Mouse (Mus musculus) heart, embryonic 12.5 days (tissue): Measurements from ENCODE around the gene Wfs1. TPM values are rescaled to one million over a fixed set of nuclear protein-coding genes. Genes with fewer than 3 reads are reported as not detected.
A peak's percentile ranks its signal among the peaks of the same experiment; 100 is the strongest.
"Not testable (repeated sequence)": the region's sequence is repeated elsewhere in the genome, so short reads cannot be mapped to it uniquely, and the experiment has no call there.

Source experiments
- ATAC-seq: fragments of 200-750 bp; cut with Nextera tagmentation; 2 replicates; pipeline ENCODE4 v1.8.0; 2017; ENCODE audit warnings: moderate TSS enrichment, moderate library complexity; ENCODE audit not compliant: insufficient number of reproducible peaks, low FRiP score
- H3K27ac ChIP-seq: fragments of 300-500 bp; sonication (generic); 2 replicates; pipeline ENCODE4 v1.5.1; 2016; ENCODE audit warnings: mild to moderate bottlenecking, moderate library complexity; ENCODE audit not compliant: poor library complexity, severe bottlenecking
- H3K27me3 ChIP-seq: fragments of 300-500 bp; sonication (generic); replicated peaks from 2 replicates; pipeline ENCODE4 v1.6.1; 2016; ENCODE audit warnings: mild to moderate bottlenecking, moderate library complexity
- H3K36me3 ChIP-seq: fragments of 300-500 bp; sonication (generic); 2 replicates; pipeline ENCODE4 v1.6.1; 2016; ENCODE audit warnings: mild to moderate bottlenecking, moderate library complexity
- H3K4me1 ChIP-seq: fragments of 300-500 bp; sonication (generic); replicated peaks from 2 replicates; pipeline ENCODE4 v1.6.1; 2016; ENCODE audit warnings: mild to moderate bottlenecking
- H3K4me2 ChIP-seq: fragments of 300-500 bp; sonication (generic); 2 replicates; pipeline ENCODE4 v1.6.1; 2016; ENCODE audit warnings: mild to moderate bottlenecking, moderate library complexity
- H3K4me3 ChIP-seq: fragments of 300-500 bp; sonication (generic); 2 replicates; pipeline ENCODE4 v1.5.1; 2016; ENCODE audit warnings: mild to moderate bottlenecking
- H3K9ac ChIP-seq: fragments of 300-500 bp; sonication (generic); 2 replicates; pipeline ENCODE4 v1.6.1; 2016; ENCODE audit warnings: mild to moderate bottlenecking, moderate library complexity
- H3K9me3 ChIP-seq: fragments of 300-500 bp; sonication (generic); replicated peaks from 2 replicates; pipeline ENCODE4 v1.6.1; 2016; ENCODE audit warnings: mild to moderate bottlenecking, moderate library complexity
- WGBS: fragments of 180-500 bp; shearing (Covaris S2); methylation state at CpG from one replicate; pipeline ENCODE4 v1.1.7; 2016; 5-methylcytosine and 5-hydroxymethylcytosine counted together
- polyA plus RNA-seq: library from polyadenylated mRNA; unstranded; fragments of >200 nt; fragmentation: Nextera tagmentation; extraction: Ambion mirVana; gene quantifications from 2 replicates; pipeline ENCODE4 v1.2.1, GENCODE M21; 2016

The Wfs1 gene
- polyA plus RNA-seq, 1 experiment from 2014 or later, result 32.0 TPM

DNA sequence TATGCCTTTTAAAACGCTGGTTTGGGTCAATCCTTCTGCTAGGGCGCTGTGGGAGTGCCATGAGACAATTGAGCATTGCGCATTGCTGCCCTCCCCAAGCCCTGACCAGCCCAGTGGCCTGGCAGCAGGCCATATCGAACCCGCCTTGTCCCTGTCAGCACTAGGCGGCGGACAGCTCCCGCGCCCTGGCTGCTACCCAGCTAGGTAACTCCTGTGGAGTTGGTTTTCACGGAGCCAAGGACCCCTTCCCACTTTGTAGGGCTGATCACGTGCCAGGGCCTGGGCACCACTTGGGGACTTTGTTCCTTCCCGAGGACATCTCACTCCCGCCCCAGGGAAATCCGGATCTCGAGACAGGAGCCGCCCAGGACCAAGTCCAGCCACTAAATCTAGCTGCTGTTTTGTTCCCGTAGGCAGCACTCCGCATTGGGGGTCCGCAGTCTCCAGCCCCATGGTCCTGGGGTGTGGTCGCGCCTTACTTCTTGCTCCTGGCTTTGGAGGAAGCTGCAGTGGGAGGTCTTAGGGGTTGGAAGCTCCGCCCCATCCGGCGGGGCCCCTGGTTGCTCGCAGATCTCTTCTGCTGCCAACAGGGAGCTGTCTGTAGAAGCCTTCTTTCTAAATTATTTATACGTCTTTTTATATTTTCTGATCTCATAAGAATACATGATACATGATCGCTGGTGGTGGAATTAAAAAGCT lies 26.8 kb upstream of the Wfs1 start:
- no peak overlapping the region for H3K4me3 ChIP-seq
- WGBS, result 8% methylated on average over 27 of the region's 27 CpGs
- no peak overlapping the region for H3K9ac ChIP-seq
- no peak overlapping the region for H3K27ac ChIP-seq
- H3K9me3 ChIP-seq, result no peaks in the 10 kb centered on the region
- ATAC-seq, result no peak
- peaks cover 29% of the 10 kb centered on the region for H3K27me3 ChIP-seq
- no peaks in the 10 kb centered on the region for H3K36me3 ChIP-seq
- no peaks in the 10 kb centered on the region for H3K4me1 ChIP-seq
- no peak overlapping the region for H3K4me2 ChIP-seq

DNA sequence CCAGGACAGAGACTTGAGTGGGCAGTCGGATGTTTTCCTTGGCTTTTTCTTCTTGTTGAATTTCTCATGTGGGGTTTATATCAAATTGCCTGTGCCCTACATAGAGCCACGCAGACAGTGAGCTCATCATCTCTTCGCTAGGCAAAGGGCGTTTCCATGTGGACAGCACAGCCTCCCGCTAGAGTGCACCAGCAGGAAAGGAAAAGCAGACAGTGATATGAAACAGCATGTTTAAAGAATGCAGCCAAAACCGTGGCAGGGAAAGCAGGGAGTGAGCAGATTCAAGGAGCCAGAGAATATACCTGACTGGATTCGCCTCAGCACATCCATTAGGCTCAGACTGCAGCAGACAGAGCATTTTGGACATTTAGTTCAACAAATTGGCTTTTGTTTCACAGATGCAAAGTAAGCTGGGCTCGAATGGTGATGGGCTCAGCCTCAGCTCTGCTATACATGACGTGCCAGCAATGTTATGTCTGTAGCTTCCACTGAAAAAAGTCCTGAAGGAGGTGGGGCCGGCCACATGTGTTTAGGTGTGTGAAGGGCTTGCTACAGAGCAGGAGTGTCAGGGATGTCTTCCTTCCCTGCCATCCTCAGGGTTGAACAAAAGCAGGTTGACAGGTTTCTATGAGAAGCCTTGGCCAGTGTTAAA lies 21.8 kb upstream of the Wfs1 start:
- peaks cover 8% of the 10 kb centered on the region for H3K9me3 ChIP-seq
- H3K27ac ChIP-seq, result no peak overlapping the region
- no peaks in the 10 kb centered on the region for H3K36me3 ChIP-seq
- H3K4me1 ChIP-seq, result no peaks in the 10 kb centered on the region
- WGBS, result 68% methylated on average over 10 of the region's 10 CpGs
- ATAC-seq, result no peak
- no peak overlapping the region for H3K4me2 ChIP-seq
- H3K9ac ChIP-seq, result no peak overlapping the region
- H3K4me3 ChIP-seq, result no peak overlapping the region
- H3K27me3 ChIP-seq, result peaks cover 13% of the 10 kb centered on the region

DNA sequence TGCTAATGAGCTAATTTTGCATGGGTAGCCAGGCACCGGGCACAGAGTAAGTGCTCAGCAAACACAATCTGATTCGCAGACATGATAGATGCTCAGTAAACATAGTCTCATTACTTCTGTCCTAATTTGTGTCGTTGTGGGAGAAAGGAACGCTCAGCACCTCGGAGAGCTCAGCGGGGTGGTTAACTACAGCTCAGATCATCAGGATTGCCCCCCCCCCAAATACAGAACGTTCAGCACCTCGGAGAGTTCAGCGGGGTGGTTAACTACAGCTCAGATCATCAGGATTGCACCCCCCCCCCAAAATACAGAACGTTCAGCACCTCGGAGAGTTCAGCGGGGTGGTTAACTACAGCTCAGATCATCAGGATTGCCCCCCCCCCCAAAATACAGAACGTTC lies 20.8 kb upstream of the Wfs1 start:
- 20% methylated on average over 13 of the region's 13 CpGs for WGBS
- not testable (repeated sequence) for H3K36me3 ChIP-seq, H3K27ac ChIP-seq, H3K9ac ChIP-seq, ATAC-seq, H3K27me3 ChIP-seq, H3K9me3 ChIP-seq, H3K4me3 ChIP-seq, H3K4me2 ChIP-seq, H3K4me1 ChIP-seq

DNA sequence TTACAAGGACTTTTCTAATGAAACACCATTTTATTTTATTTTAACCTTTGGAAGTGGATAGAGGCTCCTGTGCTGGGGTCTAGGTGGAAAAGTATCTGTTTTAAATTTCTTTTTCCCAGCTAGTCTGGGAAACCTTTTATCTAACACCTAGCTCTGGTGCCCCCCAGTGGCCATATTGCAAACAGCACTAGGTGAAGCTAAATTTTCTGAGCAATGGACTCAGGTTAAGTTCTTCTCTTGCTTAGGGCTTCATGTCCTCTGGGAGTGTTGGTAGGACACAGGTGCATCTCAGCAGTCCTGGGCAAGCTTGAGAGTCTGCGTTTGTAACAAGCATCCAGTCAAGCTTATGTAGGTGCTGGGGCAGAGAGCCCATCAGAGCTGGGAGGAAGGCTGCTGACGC lies 13.0 kb upstream of the Wfs1 start:
- Histone ChIP-seq H3K4me1 (no peaks in the 10 kb centered on the region), H3K9ac (no peak overlapping the region), H3K4me3 (no peak overlapping the region), H3K27ac (no peak overlapping the region), H3K9me3 (no peaks in the 10 kb centered on the region), H3K4me2 (no peak overlapping the region), H3K36me3 (no peaks in the 10 kb centered on the region), H3K27me3 (peaks cover 4% of the 10 kb centered on the region; the same call in 1 of the 2 replicates)
- 49% methylated on average over 2 of the region's 2 CpGs for WGBS
- no peak for ATAC-seq

DNA sequence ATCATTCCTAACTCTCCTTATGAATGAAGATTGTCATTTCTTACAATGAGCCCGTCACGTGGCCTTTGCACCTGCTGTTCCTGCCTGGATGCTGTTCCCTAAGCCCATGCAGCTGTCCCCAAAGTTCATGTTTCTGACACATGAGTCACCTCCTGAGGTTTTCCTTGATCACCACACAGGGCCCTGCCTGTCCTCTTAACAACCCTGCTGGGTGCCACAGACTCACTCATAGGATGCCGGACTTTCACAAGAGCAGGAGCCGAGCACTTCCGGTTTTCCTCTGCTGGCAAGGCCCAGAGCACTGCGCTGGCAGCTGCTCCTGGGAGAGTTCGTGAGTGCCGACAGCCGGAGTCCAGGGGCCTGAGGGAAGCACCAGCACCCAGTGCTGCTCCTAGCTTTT lies 12.0 kb upstream of the Wfs1 start:
- peaks cover 4% of the 10 kb centered on the region for H3K27me3 ChIP-seq
- H3K4me1 ChIP-seq, result no peaks in the 10 kb centered on the region
- WGBS, result 81% methylated on average over 9 of the region's 9 CpGs
- H3K36me3 ChIP-seq, result no peaks in the 10 kb centered on the region
- no peak overlapping the region for H3K4me3 ChIP-seq
- no peak overlapping the region for H3K27ac ChIP-seq
- no peak for ATAC-seq
- H3K4me2 ChIP-seq, result no peak overlapping the region
- no peaks in the 10 kb centered on the region for H3K9me3 ChIP-seq
- no peak overlapping the region for H3K9ac ChIP-seq

DNA sequence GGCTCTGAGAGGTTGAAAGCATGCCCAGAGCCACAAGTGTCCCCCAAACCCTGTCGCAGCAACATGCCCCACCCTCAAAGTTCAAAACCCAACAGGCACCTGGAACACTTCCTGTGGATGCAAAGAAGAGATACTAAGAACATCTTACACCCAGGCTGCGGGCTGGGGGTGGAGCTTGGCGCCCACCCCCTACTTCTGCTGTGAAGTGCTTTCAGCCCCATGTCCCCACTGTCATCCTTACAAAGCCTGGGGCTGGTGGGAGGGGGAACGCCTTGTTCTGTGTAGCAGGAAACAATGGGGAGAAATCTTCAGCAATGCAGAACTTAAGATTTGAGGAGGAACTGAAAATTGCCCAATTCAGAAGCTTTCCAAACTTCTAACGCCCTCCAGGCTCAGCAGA lies 9.0 kb upstream of the Wfs1 start:
- WGBS, result 49% methylated on average over 5 of the region's 5 CpGs
- Histone ChIP-seq H3K4me2 (no peak overlapping the region), H3K36me3 (no peaks in the 10 kb centered on the region), H3K4me1 (no peaks in the 10 kb centered on the region), H3K27me3 (peaks cover 4% of the 10 kb centered on the region), H3K9ac (no peak overlapping the region), H3K4me3 (no peak overlapping the region), H3K9me3 (no peaks in the 10 kb centered on the region), H3K27ac (no peak overlapping the region)
- no peak for ATAC-seq

GRCm38 (mm10) chr5:36996410-36996809 lies 7.4 kb upstream of the Wfs1 start:
- no peaks in the 10 kb centered on the region for H3K9me3 ChIP-seq
- no peak for ATAC-seq
- H3K27me3 ChIP-seq, result peaks cover 4% of the 10 kb centered on the region
- H3K27ac ChIP-seq, result no peak overlapping the region
- no peaks in the 10 kb centered on the region for H3K36me3 ChIP-seq
- H3K4me3 ChIP-seq, result no peak overlapping the region
- no peak overlapping the region for H3K4me2 ChIP-seq
- no peak overlapping the region for H3K9ac ChIP-seq
- H3K4me1 ChIP-seq, result no peaks in the 10 kb centered on the region
- 83% methylated on average over 14 of the region's 14 CpGs for WGBS

DNA sequence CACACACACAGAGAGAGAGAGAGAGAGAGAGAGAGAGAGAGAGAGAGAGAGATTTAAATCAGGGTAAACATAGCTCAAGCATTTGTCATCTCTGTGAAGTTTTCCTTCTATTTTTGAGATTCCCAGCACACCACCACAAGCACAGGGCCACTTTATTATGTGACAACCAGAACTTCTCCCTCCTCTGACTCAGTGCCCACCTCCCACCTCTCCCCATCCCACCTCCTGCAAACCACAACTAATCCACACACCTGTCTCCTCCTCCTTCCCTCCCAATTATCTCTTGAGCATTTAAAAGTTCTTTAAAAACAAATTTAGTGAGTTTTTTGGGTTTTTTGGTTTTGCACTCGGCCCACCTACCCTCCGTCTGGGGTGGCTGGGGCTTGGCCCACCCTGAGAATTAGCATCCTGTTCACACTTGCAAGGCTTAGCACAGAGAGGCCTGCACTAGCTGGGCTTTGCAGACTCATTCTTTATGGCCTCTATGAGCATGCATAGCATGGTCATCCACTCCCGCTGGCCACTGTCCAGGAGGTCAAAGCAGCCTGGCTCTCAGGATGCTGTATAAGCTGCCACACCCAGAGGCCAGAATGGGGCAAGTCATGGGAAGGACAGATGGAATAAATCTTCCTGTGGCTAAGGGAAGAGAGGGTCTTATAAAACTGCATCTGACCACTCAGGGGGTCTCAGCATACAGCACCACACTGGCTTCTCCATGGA lies 1.8 kb upstream of the Wfs1 start:
- Histone ChIP-seq H3K27ac (no peak overlapping the region), H3K9me3 (no peaks in the 10 kb centered on the region), H3K9ac (no peak overlapping the region), H3K4me1 (peaks cover 28% of the 10 kb centered on the region), H3K27me3 (no peaks in the 10 kb centered on the region), H3K36me3 (no peaks in the 10 kb centered on the region), H3K4me3 (no peak overlapping the region), H3K4me2 (no peak overlapping the region)
- no peak for ATAC-seq
- WGBS, result 69% methylated on average over 3 of the region's 3 CpGs

- no peaks in the 10 kb centered on the region for H3K27me3 ChIP-seq
- H3K9ac ChIP-seq, result no peak overlapping the region
- H3K9me3 ChIP-seq, result no peaks in the 10 kb centered on the region
- H3K4me1 ChIP-seq, result peaks cover 34% of the 10 kb centered on the region
- H3K36me3 ChIP-seq, result no peaks in the 10 kb centered on the region
- no peak overlapping the region for H3K27ac ChIP-seq
- WGBS, result 55% methylated on average over 3 of the region's 3 CpGs
- H3K4me2 ChIP-seq, result no peak overlapping the region
- ATAC-seq, result no peak
- H3K4me3 ChIP-seq, result no peak overlapping the region
Observed at GRCm38 (mm10) chr5:36990196-36990595, 1.2 kb upstream of the Wfs1 start.

DNA sequence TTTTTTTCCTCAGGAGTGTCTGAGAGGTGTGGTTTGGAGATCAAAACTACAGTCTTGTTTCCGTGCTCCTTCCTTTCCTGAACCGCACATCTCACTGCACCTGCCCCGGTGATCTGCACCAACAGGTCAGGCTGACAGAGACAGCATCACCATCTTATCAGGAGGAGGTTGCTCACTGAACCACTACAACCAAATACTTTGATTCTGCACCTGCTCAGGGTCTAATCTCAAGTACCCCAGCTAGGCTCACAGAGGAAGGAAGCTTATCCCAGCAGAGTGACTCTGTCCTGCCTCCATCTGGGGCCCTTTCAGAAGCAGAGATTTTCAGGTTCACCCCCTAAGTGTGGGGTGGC lies 596 bp upstream of the Wfs1 start:
- peak overlapping the region; percentile 81; the same call in 1 of the 2 replicates for H3K4me3 ChIP-seq
- no peaks in the 10 kb centered on the region for H3K36me3 ChIP-seq
- no peak overlapping the region for H3K9ac ChIP-seq
- H3K4me2 ChIP-seq, result peak overlapping the region; percentile 91
- 9% methylated on average over 3 of the region's 3 CpGs for WGBS
- no peaks in the 10 kb centered on the region for H3K9me3 ChIP-seq
- H3K4me1 ChIP-seq, result peaks cover 36% of the 10 kb centered on the region
- no peak for ATAC-seq
- no peaks in the 10 kb centered on the region for H3K27me3 ChIP-seq
- no peak overlapping the region for H3K27ac ChIP-seq

DNA sequence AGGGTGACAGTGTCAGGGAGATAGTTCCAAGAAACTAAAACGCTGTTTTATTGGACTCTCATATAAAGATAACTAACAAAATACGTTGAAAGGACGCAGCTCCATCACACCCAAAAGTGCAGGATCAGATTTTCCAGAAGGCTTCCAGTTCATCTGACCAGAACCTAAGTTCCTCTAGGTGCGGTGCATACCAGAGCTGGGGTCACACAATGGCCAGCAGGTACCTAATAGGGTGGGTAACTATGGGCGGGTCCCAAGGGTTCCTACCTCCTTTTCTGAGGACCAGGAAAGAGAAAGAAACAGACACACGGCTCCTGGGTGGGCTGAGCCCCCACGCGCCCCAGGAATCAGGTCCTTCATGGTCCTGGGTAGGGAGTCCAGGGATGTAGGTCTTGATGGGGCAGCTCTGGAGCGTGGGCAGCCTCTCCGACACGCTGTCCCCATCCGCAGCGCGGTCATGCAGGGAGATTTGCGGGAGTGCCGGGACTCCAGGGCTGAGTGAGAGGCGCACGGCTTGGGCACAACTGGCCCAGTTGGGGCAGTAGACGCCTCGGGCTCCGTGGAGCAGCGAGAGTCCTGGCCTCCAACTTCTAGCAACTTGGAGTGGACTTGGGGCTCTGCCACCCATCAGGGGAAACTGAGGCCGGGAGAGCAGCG lies 753 bp downstream of the Wfs1 start:
- H3K27me3 ChIP-seq, result no peaks in the 10 kb centered on the region
- peak overlapping the region; percentile 87 for H3K9ac ChIP-seq
- H3K9me3 ChIP-seq, result no peaks in the 10 kb centered on the region
- peak; percentile 23 for ATAC-seq
- H3K4me2 ChIP-seq, result peak overlapping the region; percentile 91
- WGBS, result 11% methylated on average over 24 of the region's 24 CpGs
- H3K36me3 ChIP-seq, result no peaks in the 10 kb centered on the region
- peak overlapping the region; percentile 81 for H3K4me3 ChIP-seq
- H3K4me1 ChIP-seq, result peaks cover 36% of the 10 kb centered on the region
- H3K27ac ChIP-seq, result peak overlapping the region; percentile 65
